22 mouse cellular contexts compared by ENCODE assay signal in the genomic region with DNA sequence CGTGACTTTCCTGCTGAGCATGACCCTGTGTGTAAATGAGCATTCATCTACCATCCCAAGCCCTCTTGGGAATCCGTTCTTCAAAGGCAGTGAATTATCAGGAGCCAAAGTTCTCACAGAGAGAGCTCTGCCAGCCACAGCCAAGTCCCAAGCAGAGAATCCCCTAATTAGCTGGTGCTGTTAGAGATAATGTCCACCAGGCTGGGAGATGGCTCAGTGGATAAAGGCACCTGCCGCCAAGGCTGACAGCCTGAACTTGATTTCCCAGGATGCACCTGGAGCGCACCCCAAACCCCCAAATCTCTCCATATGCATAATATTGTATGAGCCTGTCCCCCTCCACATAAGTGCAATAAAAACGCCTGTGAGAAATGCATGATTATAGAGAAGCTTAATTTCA. TPM values are rescaled to one million over a fixed set of nuclear protein-coding genes. Genes with fewer than 3 reads are reported as not detected.
A peak's percentile ranks its signal among the peaks of the same experiment; 100 is the strongest.
DNase-seq lines count a peak whose midpoint lies in the region; ATAC-seq and TF ChIP-seq lines count a peak whose summit lies in the region.
"Had no signal": no experiment of that assay in that cellular context is flagged by ENCODE, and none has a peak within 500 bp of the region (broad histone marks: within the 10 kb centered on the region; RNA-seq: fewer than 3 reads in every experiment).

No protein-coding gene starts in this region.

- no peaks in the 10 kb centered on the region for H3K79me2 ChIP-seq in CH12.LX (replicated peaks; ENCODE audit: control insufficient read depth, extremely low read depth, insufficient read depth, poor library complexity, severe bottlenecking)

- TF ChIP-seq RAD21 in CH12.LX (IDR thresholded peaks at IDR 0.05; ENCODE audit: low read depth, low read length): no peak

- peak; percentile 10 for DNase-seq in midbrain, embryonic 14.5 days
- DNase-seq in midbrain, postnatal 0 days (ENCODE audit: low spot score): no peak
- DNase-seq in A20 (ENCODE audit: low read depth, low spot score): peak; percentile 47
- no peak for DNase-seq in CH12.LX (ENCODE audit: extremely low read depth)
- DNase-seq in right cerebral cortex, adult 2 months (ENCODE audit: low spot score in 2 of 2): no peak
- DNase-seq: adrenal gland, adult 2 months; adrenal gland, postnatal 25 days; cerebellum, adult 2 months; cerebellum, postnatal 10 days; gastrocnemius, postnatal 36 days had no signal

- peaks cover 40% of the 10 kb centered on the region for H3K4me1 ChIP-seq in heart, embryonic 13.5 days
- H3K4me1 ChIP-seq in heart, embryonic 12.5 days (replicated peaks): peaks cover 39% of the 10 kb centered on the region
- H3K4me1 ChIP-seq in midbrain, embryonic 14.5 days (ENCODE audit: control insufficient read depth, insufficient read depth, low read length): no peaks in the 10 kb centered on the region
- H3K4me1 ChIP-seq in midbrain, postnatal 0 days (ENCODE audit: insufficient read depth, low read length): no peaks in the 10 kb centered on the region
- H3K4me1 ChIP-seq in CH12.LX (ENCODE audit: control insufficient read depth in 1 of 2, insufficient read depth in 2 of 2): peaks cover 2 to 17% of the 10 kb centered on the region in 2 experiments; a peak in 2 of 4 replicates
- H3K4me1 ChIP-seq: hindbrain, embryonic 15.5 days had no signal

- no peak overlapping the region for H3K4me2 ChIP-seq in heart, embryonic 13.5 days
- no peak overlapping the region for H3K4me2 ChIP-seq in heart, embryonic 12.5 days
- no peak overlapping the region for H3K4me2 ChIP-seq in midbrain, embryonic 14.5 days (ENCODE audit: low read length)
- no peak overlapping the region for H3K4me2 ChIP-seq in midbrain, postnatal 0 days (ENCODE audit: low read depth, low read length, poor library complexity, severe bottlenecking)
- H3K4me2 ChIP-seq in CH12.LX (ENCODE audit: insufficient read depth, low read depth, poor library complexity, severe bottlenecking): peak overlapping the region; percentile 26; the same call in 1 of the 2 replicates
- H3K4me2 ChIP-seq: hindbrain, embryonic 15.5 days had no signal

- dilution Hi-C loops in CH12.LX (cut with MboI; ENCODE audit: extremely low pct_ligation_motif_present, extremely low pct_unique_long_range_greater_than_20kb, low sequenced_read_pairs): no loop called here

- no peak for ATAC-seq in heart, embryonic 13.5 days (ENCODE audit: extremely low read depth, insufficient number of reproducible peaks, low FRiP score, low TSS enrichment)
- no peak for ATAC-seq in heart, embryonic 12.5 days (ENCODE audit: insufficient number of reproducible peaks, low FRiP score)
- ATAC-seq in midbrain, embryonic 14.5 days (ENCODE audit: low FRiP score, low TSS enrichment): no peak
- no peak for ATAC-seq in midbrain, postnatal 0 days (ENCODE audit: low FRiP score)
- ATAC-seq in activated CD4-positive, CD25-positive, alpha-beta regulatory T cell, adult 4 months: no peak
- ATAC-seq: CD4-positive, CD25-positive, alpha-beta regulatory T cell, adult 4 months; forebrain, embryonic 14.5 days; intestine, embryonic 16.5 days; Patski had no signal

- peak overlapping the region; percentile 48; the same call in 1 of the 2 replicates for H3K27ac ChIP-seq in heart, embryonic 13.5 days (replicated peaks)
- no peak overlapping the region; the same call in 1 of the 2 replicates for H3K27ac ChIP-seq in heart, embryonic 12.5 days (ENCODE audit: poor library complexity, severe bottlenecking)
- H3K27ac ChIP-seq in midbrain, embryonic 14.5 days (replicated peaks; ENCODE audit: low read depth, low read length): no peak overlapping the region
- no peak overlapping the region for H3K27ac ChIP-seq in midbrain, postnatal 0 days (ENCODE audit: low read depth, low read length)
- H3K27ac ChIP-seq in CH12.LX (ENCODE audit: insufficient read depth, low read depth): no peak overlapping the region
- H3K27ac ChIP-seq: embryonic facial prominence, embryonic 10.5 days; hindbrain, embryonic 15.5 days had no signal

- H3K36me3 ChIP-seq in heart, embryonic 13.5 days: no peaks in the 10 kb centered on the region
- H3K36me3 ChIP-seq in heart, embryonic 12.5 days: no peaks in the 10 kb centered on the region
- no peaks in the 10 kb centered on the region for H3K36me3 ChIP-seq in midbrain, embryonic 14.5 days (ENCODE audit: control insufficient read depth, insufficient read depth, low read length)
- H3K36me3 ChIP-seq in midbrain, postnatal 0 days (ENCODE audit: insufficient read depth, low read length): no peaks in the 10 kb centered on the region
- no peaks in the 10 kb centered on the region for H3K36me3 ChIP-seq in CH12.LX (replicated peaks in 1 of 2; ENCODE audit: control insufficient read depth in 1 of 2, insufficient read depth in 1 of 2, low read length in 1 of 2)
- H3K36me3 ChIP-seq: embryonic facial prominence, embryonic 10.5 days; hindbrain, embryonic 15.5 days had no signal

- 76% methylated on average over 5 of the region's 5 CpGs for WGBS in heart, embryonic 13.5 days
- WGBS in heart, embryonic 12.5 days: 74% methylated on average over 5 of the region's 5 CpGs
- WGBS in midbrain, embryonic 14.5 days: 71% methylated on average over 5 of the region's 5 CpGs
- WGBS in midbrain, postnatal 0 days: 60% methylated on average over 5 of the region's 5 CpGs

- no peaks in the 10 kb centered on the region for H3K27me3 ChIP-seq in heart, embryonic 13.5 days (replicated peaks)
- H3K27me3 ChIP-seq in heart, embryonic 12.5 days (replicated peaks): no peaks in the 10 kb centered on the region
- no peaks in the 10 kb centered on the region for H3K27me3 ChIP-seq in midbrain, embryonic 14.5 days (ENCODE audit: control insufficient read depth, insufficient read depth, low read length)
- no peaks in the 10 kb centered on the region for H3K27me3 ChIP-seq in midbrain, postnatal 0 days (ENCODE audit: insufficient read depth, low read length)
- H3K27me3 ChIP-seq in CH12.LX (replicated peaks): no peaks in the 10 kb centered on the region
- H3K27me3 ChIP-seq: hindbrain, embryonic 15.5 days; Patski had no signal

- TF ChIP-seq CTCF in midbrain, postnatal 0 days (IDR thresholded peaks at IDR 0.05): no peak
- TF ChIP-seq CTCF in CH12.LX (conservative IDR thresholded peaks at IDR 0.05 in 1 of 2, IDR thresholded peaks at IDR 0.05 in 1 of 2; ENCODE audit: low read depth in 2 of 2, low read length in 2 of 2): no peak

- no peaks in the 10 kb centered on the region for H3K9me3 ChIP-seq in heart, embryonic 13.5 days
- H3K9me3 ChIP-seq in heart, embryonic 12.5 days (replicated peaks): no peaks in the 10 kb centered on the region
- no peaks in the 10 kb centered on the region for H3K9me3 ChIP-seq in midbrain, embryonic 14.5 days (ENCODE audit: control insufficient read depth, low read length)
- H3K9me3 ChIP-seq in midbrain, postnatal 0 days (ENCODE audit: low read length): no peaks in the 10 kb centered on the region
- no peaks in the 10 kb centered on the region for H3K9me3 ChIP-seq in CH12.LX (replicated peaks; ENCODE audit: low read length)
- H3K9me3 ChIP-seq: embryonic facial prominence, embryonic 10.5 days; hindbrain, embryonic 15.5 days had no signal

- no peak for TF ChIP-seq POLR2A in CH12.LX (IDR thresholded peaks at IDR 0.05; ENCODE audit: low read depth, low read length)

- no peak for TF ChIP-seq EP300 in CH12.LX (IDR thresholded peaks at IDR 0.05; ENCODE audit: low read length)

- in situ Hi-C loops in CH12.LX (cut with MboI; ENCODE audit: low pct_ligation_motif_present, low pct_unique_long_range_greater_than_20kb, low sequenced_read_pairs): no loop called here

- no peak overlapping the region for H3K4me3 ChIP-seq in heart, embryonic 13.5 days
- H3K4me3 ChIP-seq in heart, embryonic 12.5 days: no peak overlapping the region
- H3K4me3 ChIP-seq in midbrain, embryonic 14.5 days (replicated peaks; ENCODE audit: low read depth, low read length): no peak overlapping the region
- no peak overlapping the region for H3K4me3 ChIP-seq in midbrain, postnatal 0 days (ENCODE audit: low read depth, low read length)
- H3K4me3 ChIP-seq in CH12.LX (replicated peaks in 1 of 3; ENCODE audit: low read depth in 2 of 3, low read length in 2 of 3, poor library complexity in 1 of 3): no peak overlapping the region
- H3K4me3 ChIP-seq: embryonic facial prominence, embryonic 10.5 days; hindbrain, embryonic 15.5 days had no signal

- H3K9ac ChIP-seq in heart, embryonic 13.5 days: no peak overlapping the region
- H3K9ac ChIP-seq in heart, embryonic 12.5 days: no peak overlapping the region
- H3K9ac ChIP-seq in midbrain, embryonic 14.5 days (replicated peaks; ENCODE audit: low read length): no peak overlapping the region
- H3K9ac ChIP-seq in midbrain, postnatal 0 days (replicated peaks; ENCODE audit: low read length, poor library complexity, severe bottlenecking): no peak overlapping the region
- H3K9ac ChIP-seq in CH12.LX (ENCODE audit: insufficient read depth, low read depth): no peak overlapping the region
- H3K9ac ChIP-seq: hindbrain, embryonic 15.5 days had no signal

RNA-seq across cellular contexts. Expression of gene Smco2, which starts 4.6 kb away (rescaled TPM):
- not detected in 2 replicates for polyA plus RNA-seq in heart, embryonic 13.5 days (2015; fragmentation: Nextera tagmentation; extraction: Ambion mirVana)
- polyA plus RNA-seq in heart, embryonic 12.5 days (2016; fragmentation: Nextera tagmentation; extraction: Ambion mirVana): not detected in 2 replicates
- not detected in 2 replicates for polyA plus RNA-seq in midbrain, embryonic 14.5 days (2014; fragmentation: Nextera tagmentation; extraction: Ambion mirVana)
- total RNA-seq in midbrain, postnatal 0 days (2014; rRNA removed): not detected in 2 replicates
- polyA plus RNA-seq in midbrain, postnatal 0 days (2015; fragmentation: Nextera tagmentation; extraction: Ambion mirVana): not detected in 2 replicates
- total RNA-seq in CH12.LX (2012; rRNA removed) (not detected in 2 replicates), CH12.LX (2014; rRNA removed) (not detected in 2 replicates)
- not detected in 2 replicates for polyA plus RNA-seq in CH12.LX (2012; ENCODE audit: insufficient read length, low read depth)
- not detected for polyA plus RNA-seq in activated CD4-positive, CD25-positive, alpha-beta regulatory T cell, adult 4 months (2017; shearing (Covaris generic))
- total RNA-seq: adrenal gland, adult 2 months; adrenal gland, postnatal 25 days; gastrocnemius, adult 8-10 months; gastrocnemius, postnatal 36 days had no signal
- polyA plus RNA-seq: adrenal gland, adult 2 months; CD4-positive, CD25-positive, alpha-beta regulatory T cell, adult 4 months; cerebellum, adult 2 months; embryonic facial prominence, embryonic 10.5 days; embryonic facial prominence, embryonic 14.5 days; forebrain, embryonic 14.5 days; hindbrain, embryonic 11.5 days; hindbrain, embryonic 15.5 days; intestine, embryonic 16.5 days; Patski had no signal

RNA-seq across cellular contexts. Expression of gene Ppfibp1, which starts 42.9 kb away (rescaled TPM):
- 47.0 and 48.6 TPM in 2 replicates for polyA plus RNA-seq in heart, embryonic 13.5 days (2015; fragmentation: Nextera tagmentation; extraction: Ambion mirVana)
- 83.9 and 84.8 TPM in 2 replicates for polyA plus RNA-seq in heart, embryonic 12.5 days (2016; fragmentation: Nextera tagmentation; extraction: Ambion mirVana)
- polyA plus RNA-seq in midbrain, embryonic 14.5 days (2014; fragmentation: Nextera tagmentation; extraction: Ambion mirVana): 9.2 and 13.4 TPM in 2 replicates
- 23.7 and 25.0 TPM in 2 replicates for total RNA-seq in midbrain, postnatal 0 days (2014; rRNA removed)
- 21.6 and 25.4 TPM in 2 replicates for polyA plus RNA-seq in midbrain, postnatal 0 days (2015; fragmentation: Nextera tagmentation; extraction: Ambion mirVana)
- total RNA-seq in CH12.LX (2012; rRNA removed): 20.9 and 23.4 TPM in 2 replicates
- 28.2 and 31.4 TPM in 2 replicates for total RNA-seq in CH12.LX (2014; rRNA removed)
- polyA plus RNA-seq in CH12.LX (2012; ENCODE audit: insufficient read length, low read depth): 28.2 and 33.1 TPM in 2 replicates
- polyA plus RNA-seq in activated CD4-positive, CD25-positive, alpha-beta regulatory T cell, adult 4 months (2017; shearing (Covaris generic)): 1 to 10 TPM; 5.2 to 7.8 TPM

RNA-seq across cellular contexts. Expression of gene Arntl2, which starts 49.5 kb away (rescaled TPM):
- 2.2 and 2.5 TPM in 2 replicates for polyA plus RNA-seq in heart, embryonic 13.5 days (2015; fragmentation: Nextera tagmentation; extraction: Ambion mirVana)
- 3.1 and 3.5 TPM in 2 replicates for polyA plus RNA-seq in heart, embryonic 12.5 days (2016; fragmentation: Nextera tagmentation; extraction: Ambion mirVana)
- polyA plus RNA-seq in midbrain, embryonic 14.5 days (2014; fragmentation: Nextera tagmentation; extraction: Ambion mirVana): 0.73 and 2.3 TPM in 2 replicates
- total RNA-seq in midbrain, postnatal 0 days (2014; rRNA removed): 2.5 and 6.4 TPM in 2 replicates
- 4.5 and 6.4 TPM in 2 replicates for polyA plus RNA-seq in midbrain, postnatal 0 days (2015; fragmentation: Nextera tagmentation; extraction: Ambion mirVana)
- total RNA-seq in CH12.LX (2012; rRNA removed): not detected in 2 replicates
- 0.07 TPM in 1 of 2 replicates, not detected in the other for total RNA-seq in CH12.LX (2014; rRNA removed)
- polyA plus RNA-seq in CH12.LX (2012; ENCODE audit: insufficient read length, low read depth): not detected in 2 replicates
- polyA plus RNA-seq in activated CD4-positive, CD25-positive, alpha-beta regulatory T cell, adult 4 months (2017; shearing (Covaris generic)): 10 to 100 TPM; 10.0 to 20.1 TPM

Comparison
In these comparisons a context has a peak if more than half of its experiments do, and no peak if none do; other contexts are left out.
1. DNase-seq: peak in midbrain, embryonic 14.5 days (single experiment) and A20 (single experiment); none in midbrain, postnatal 0 days (single experiment), CH12.LX (single experiment) and right cerebral cortex, adult 2 months (0 of 2).